Mouse (Mus musculus) liver, adult 2 months (tissue): ENCODE results near the gene Nmrk1.

ENCODE experiments used
- CTCF ChIP-seq: fragments of 200-500 bp; IDR thresholded peaks from 2 replicates; pipeline ENCODE4 v1.5.1; 2011; ENCODE audit warnings: low read depth, low read length, control low read depth
- POLR2A ChIP-seq: fragments of 200-500 bp; IDR thresholded peaks from 2 replicates; pipeline ENCODE4 v1.6.1; 2011; ENCODE audit warnings: low read length, control low read depth; ENCODE audit not compliant: insufficient read depth; ENCODE audit errors: extremely low read depth

DNA sequence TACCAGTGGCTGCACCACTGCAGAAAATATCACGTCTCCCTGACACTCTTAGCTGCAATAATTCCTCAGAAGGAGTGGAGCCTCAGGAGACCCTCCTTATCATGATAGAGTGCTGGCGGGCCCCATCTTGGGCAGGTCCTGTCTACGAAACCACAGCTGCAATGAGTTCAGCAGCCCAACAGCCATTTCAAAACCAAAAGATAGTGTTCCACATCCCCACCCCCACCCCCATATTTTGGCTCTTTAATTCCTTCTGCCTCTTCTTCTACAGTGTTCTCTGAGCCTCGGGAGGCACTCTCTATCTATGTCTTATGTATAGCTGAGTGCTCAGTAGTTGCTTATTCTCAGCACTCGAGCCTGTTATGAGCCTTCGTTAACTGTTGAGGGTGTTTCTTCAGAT lies 18.7 kb downstream of the Nmrk1 start:
- TF ChIP-seq POLR2A (no peak), CTCF (no peak)
